Mouse (Mus musculus): Measurements from ENCODE around the gene Slc4a8. TPM values are rescaled to one million over a fixed set of nuclear protein-coding genes. Genes with fewer than 3 reads are reported as not detected.

The Slc4a8 gene
- polyA plus RNA-seq, 1 experiment = 18.3 TPM

- TF ChIP-seq CTCF (IDR thresholded peaks at IDR 0.05; ENCODE audit: control insufficient read depth, insufficient read depth, insufficient replicate concordance, low read depth, low read length) = no peak
- TF ChIP-seq POLR2A (IDR thresholded peaks at IDR 0.05; ENCODE audit: control insufficient read depth, low read depth, low read length) = no peak
- no peaks in the 10 kb centered on the region for H3K27me3 ChIP-seq (ENCODE audit: control insufficient read depth, insufficient read depth, low read length)
- peaks cover 7% of the 10 kb centered on the region for H3K4me1 ChIP-seq (ENCODE audit: control insufficient read depth, insufficient read depth, low read length)
- H3K27ac ChIP-seq (ENCODE audit: control insufficient read depth, insufficient read depth, low read depth, low read length) = no peak overlapping the region
- H3K36me3 ChIP-seq (ENCODE audit: control insufficient read depth, insufficient read depth, low read length) = no peaks in the 10 kb centered on the region
- no peak overlapping the region for H3K4me3 ChIP-seq (ENCODE audit: control insufficient read depth, low read depth, low read length)
Observed at GRCm38 (mm10) chr15:100753045-100753444, 8.5 kb upstream of the Slc4a8 start.

- no peaks in the 10 kb centered on the region for H3K27me3 ChIP-seq (ENCODE audit: control insufficient read depth, insufficient read depth, low read length)
- no peaks in the 10 kb centered on the region for H3K36me3 ChIP-seq (ENCODE audit: control insufficient read depth, insufficient read depth, low read length)
- H3K4me1 ChIP-seq (ENCODE audit: control insufficient read depth, insufficient read depth, low read length) = peaks cover 7% of the 10 kb centered on the region
- no peak for TF ChIP-seq POLR2A (IDR thresholded peaks at IDR 0.05; ENCODE audit: control insufficient read depth, low read depth, low read length)
- H3K27ac ChIP-seq (ENCODE audit: control insufficient read depth, insufficient read depth, low read depth, low read length) = no peak overlapping the region
- H3K4me3 ChIP-seq (ENCODE audit: control insufficient read depth, low read depth, low read length) = no peak overlapping the region
Observed at GRCm38 (mm10) chr15:100754041-100754440, 7.5 kb upstream of the Slc4a8 start.

GRCm38 (mm10) chr15:100754805-100755497 lies 6.6 kb upstream of the Slc4a8 start:
- TF ChIP-seq POLR2A (IDR thresholded peaks at IDR 0.05; ENCODE audit: control insufficient read depth, low read depth, low read length) (no peak), CTCF (IDR thresholded peaks at IDR 0.05; ENCODE audit: control insufficient read depth, insufficient read depth, insufficient replicate concordance, low read depth, low read length) (no peak; the same call in 1 of the 2 replicates)
- Histone ChIP-seq H3K27me3 (ENCODE audit: control insufficient read depth, insufficient read depth, low read length) (no peaks in the 10 kb centered on the region), H3K4me1 (ENCODE audit: control insufficient read depth, insufficient read depth, low read length) (peaks cover 7% of the 10 kb centered on the region), H3K36me3 (ENCODE audit: control insufficient read depth, insufficient read depth, low read length) (no peaks in the 10 kb centered on the region), H3K4me3 (ENCODE audit: control insufficient read depth, low read depth, low read length) (no peak overlapping the region), H3K27ac (ENCODE audit: control insufficient read depth, insufficient read depth, low read depth, low read length) (no peak overlapping the region)

- TF ChIP-seq CTCF (IDR thresholded peaks at IDR 0.05; ENCODE audit: control insufficient read depth, insufficient read depth, insufficient replicate concordance, low read depth, low read length) (no peak), POLR2A (IDR thresholded peaks at IDR 0.05; ENCODE audit: control insufficient read depth, low read depth, low read length) (no peak)
- H3K27ac ChIP-seq (ENCODE audit: control insufficient read depth, insufficient read depth, low read depth, low read length) = no peak overlapping the region
Observed at GRCm38 (mm10) chr15:100755498-100755859, 6.1 kb upstream of the Slc4a8 start.

GRCm38 (mm10) chr15:100755881-100756624 lies 5.5 kb upstream of the Slc4a8 start:
- TF ChIP-seq CTCF (IDR thresholded peaks at IDR 0.05; ENCODE audit: control insufficient read depth, insufficient read depth, insufficient replicate concordance, low read depth, low read length) (no peak), POLR2A (IDR thresholded peaks at IDR 0.05; ENCODE audit: control insufficient read depth, low read depth, low read length) (no peak)
- Histone ChIP-seq H3K36me3 (ENCODE audit: control insufficient read depth, insufficient read depth, low read length) (no peaks in the 10 kb centered on the region), H3K4me1 (ENCODE audit: control insufficient read depth, insufficient read depth, low read length) (peaks cover 13% of the 10 kb centered on the region), H3K27ac (ENCODE audit: control insufficient read depth, insufficient read depth, low read depth, low read length) (no peak overlapping the region), H3K4me3 (ENCODE audit: control insufficient read depth, low read depth, low read length) (no peak overlapping the region), H3K27me3 (ENCODE audit: control insufficient read depth, insufficient read depth, low read length) (no peaks in the 10 kb centered on the region)

More at GRCm38 (mm10) chr15:100755498-100755859, 6.1 kb upstream of the Slc4a8 start:
- Histone ChIP-seq H3K4me1 (ENCODE audit: control insufficient read depth, insufficient read depth, low read length) (peaks cover 9% of the 10 kb centered on the region), H3K27me3 (ENCODE audit: control insufficient read depth, insufficient read depth, low read length) (no peaks in the 10 kb centered on the region), H3K36me3 (ENCODE audit: control insufficient read depth, insufficient read depth, low read length) (no peaks in the 10 kb centered on the region), H3K4me3 (ENCODE audit: control insufficient read depth, low read depth, low read length) (no peak overlapping the region)

- H3K4me3 ChIP-seq (ENCODE audit: control insufficient read depth, low read depth, low read length) = peak overlapping the region; percentile 5; the same call in 1 of the 2 replicates
- H3K36me3 ChIP-seq (ENCODE audit: control insufficient read depth, insufficient read depth, low read length) = no peaks in the 10 kb centered on the region
- no peaks in the 10 kb centered on the region for H3K27me3 ChIP-seq (ENCODE audit: control insufficient read depth, insufficient read depth, low read length)
- no peak overlapping the region for H3K27ac ChIP-seq (ENCODE audit: control insufficient read depth, insufficient read depth, low read depth, low read length)
- TF ChIP-seq CTCF (IDR thresholded peaks at IDR 0.05; ENCODE audit: control insufficient read depth, insufficient read depth, insufficient replicate concordance, low read depth, low read length) (peak; percentile 88; the same call in 1 of the 2 replicates), POLR2A (IDR thresholded peaks at IDR 0.05; ENCODE audit: control insufficient read depth, low read depth, low read length) (peak; percentile 13; the same call in 1 of the 2 replicates)
- peaks cover 17% of the 10 kb centered on the region for H3K4me1 ChIP-seq (ENCODE audit: control insufficient read depth, insufficient read depth, low read length)
Observed at GRCm38 (mm10) chr15:100757527-100757978, 4.0 kb upstream of the Slc4a8 start.

GRCm38 (mm10) chr15:100759286-100759685 lies 2.3 kb upstream of the Slc4a8 start:
- peaks cover 20% of the 10 kb centered on the region for H3K4me1 ChIP-seq (ENCODE audit: control insufficient read depth, insufficient read depth, low read length)

More at GRCm38 (mm10) chr15:100759286-100759685, 2.3 kb upstream of the Slc4a8 start:
- TF ChIP-seq POLR2A (IDR thresholded peaks at IDR 0.05; ENCODE audit: control insufficient read depth, low read depth, low read length) (no peak), CTCF (IDR thresholded peaks at IDR 0.05; ENCODE audit: control insufficient read depth, insufficient read depth, insufficient replicate concordance, low read depth, low read length) (no peak)
- H3K27me3 ChIP-seq (ENCODE audit: control insufficient read depth, insufficient read depth, low read length) = no peaks in the 10 kb centered on the region
- H3K36me3 ChIP-seq (ENCODE audit: control insufficient read depth, insufficient read depth, low read length) = no peaks in the 10 kb centered on the region
- no peak overlapping the region for H3K27ac ChIP-seq (ENCODE audit: control insufficient read depth, insufficient read depth, low read depth, low read length)
- no peak overlapping the region for H3K4me3 ChIP-seq (ENCODE audit: control insufficient read depth, low read depth, low read length)
